Mouse (Mus musculus) lung, adult 2 months (tissue): ENCODE measurements around the gene Rexo4.

ENCODE experiments used
- CTCF ChIP-seq: fragments of 200-500 bp; IDR thresholded peaks from 2 replicates; pipeline ENCODE4 v1.5.1; 2011; ENCODE audit warnings: mild to moderate bottlenecking, low read length, control low read depth; ENCODE audit not compliant: insufficient read depth
- POLR2A ChIP-seq: fragments of 200-500 bp; IDR thresholded peaks from 2 replicates; pipeline ENCODE4 v1.6.1; 2011; ENCODE audit warnings: low read depth, mild to moderate bottlenecking, control low read depth, low read length, borderline replicate concordance; ENCODE audit errors: extremely low read depth

DNA sequence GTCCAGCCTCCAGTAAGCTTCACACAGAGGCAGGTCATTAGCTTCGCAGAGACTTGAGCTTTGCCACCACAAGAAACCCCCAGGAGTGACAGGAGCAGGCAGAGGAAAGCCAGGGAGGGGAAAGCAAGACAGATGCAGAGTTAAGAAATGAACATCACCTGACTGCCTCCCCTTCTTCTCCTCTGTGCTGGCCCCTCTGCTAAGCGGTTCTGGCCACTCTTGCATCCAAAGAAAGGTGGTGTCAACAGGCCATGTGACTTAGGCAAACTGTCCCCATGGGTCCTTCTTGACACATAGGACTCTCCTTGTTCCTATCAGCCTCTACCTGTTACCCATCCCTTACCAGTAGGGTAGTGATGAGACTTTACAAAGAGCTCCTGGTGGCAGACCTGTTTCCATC lies 58.2 kb downstream of the Rexo4 start:
- TF ChIP-seq POLR2A (no peak), CTCF (no peak)
